Mouse (Mus musculus): ENCODE results near the gene Ddx58. TPM values are rescaled to one million over a fixed set of nuclear protein-coding genes. Genes with fewer than 3 reads are reported as not detected.

Ddx58 gene
- polyA plus RNA-seq, 1 experiment = 2.8 TPM

DNA sequence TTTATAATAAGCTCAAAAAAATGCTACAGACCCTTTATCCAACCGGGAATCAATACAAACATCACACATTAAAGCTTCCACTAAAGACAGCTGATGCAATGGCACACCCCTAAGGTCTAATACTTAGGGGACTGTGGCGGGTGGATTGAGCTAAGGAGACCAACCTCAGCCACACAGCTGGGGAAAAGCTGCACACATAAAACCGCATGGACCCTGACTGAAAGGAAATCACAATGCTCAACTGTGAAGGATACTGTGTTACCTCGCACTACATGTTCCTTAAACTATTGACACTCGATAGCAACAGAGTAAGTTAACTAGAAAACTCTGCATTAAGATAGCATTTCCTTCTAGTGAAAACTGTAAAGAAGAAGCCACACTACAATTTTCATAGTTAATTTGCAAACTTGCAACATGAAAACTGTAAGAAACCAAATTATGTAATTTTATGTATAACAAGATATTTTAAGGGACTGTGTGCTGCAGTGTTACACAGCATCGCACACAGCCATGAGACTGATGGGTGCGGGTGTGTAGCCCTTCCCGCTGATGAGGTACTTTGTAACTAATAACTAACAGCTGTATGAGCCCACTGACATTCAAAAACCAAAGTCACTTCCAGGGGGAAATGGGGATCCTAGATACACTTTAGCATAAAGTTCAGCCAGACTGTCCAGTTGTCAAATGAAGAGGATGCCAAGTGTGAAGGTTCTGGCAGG is 14.9 kb upstream of the Ddx58 start:
- DNase-seq (ENCODE audit: low read depth) = no peak
- TF ChIP-seq POLR2A (IDR thresholded peaks at IDR 0.05; ENCODE audit: borderline replicate concordance, extremely low read depth, insufficient read depth, insufficient read length, poor library complexity, severe bottlenecking) (no peak), CTCF (IDR thresholded peaks at IDR 0.05; ENCODE audit: borderline replicate concordance, extremely low read depth, insufficient read depth, insufficient read length) (no peak)

DNA sequence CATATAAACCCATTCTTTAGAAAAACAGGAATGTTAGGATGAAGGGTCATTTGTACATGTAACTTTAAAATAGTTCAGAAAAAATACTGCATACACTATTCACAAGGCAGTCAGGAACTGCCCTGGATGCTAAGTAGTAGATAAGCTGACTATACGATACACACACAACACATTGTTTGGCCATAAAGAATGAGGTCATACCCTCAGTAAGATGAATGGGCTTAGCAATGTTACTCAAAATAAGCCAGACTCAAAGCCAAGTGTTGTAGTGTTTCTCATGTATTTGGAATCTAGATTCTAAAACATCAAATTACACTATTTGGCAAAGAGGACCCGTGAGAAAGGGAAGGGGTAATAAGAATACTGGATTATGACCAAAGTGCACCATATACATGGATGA is 14.1 kb upstream of the Ddx58 start:
- no peak for DNase-seq (ENCODE audit: low read depth)
- TF ChIP-seq CTCF (IDR thresholded peaks at IDR 0.05; ENCODE audit: borderline replicate concordance, extremely low read depth, insufficient read depth, insufficient read length) = no peak
- TF ChIP-seq POLR2A (IDR thresholded peaks at IDR 0.05; ENCODE audit: borderline replicate concordance, extremely low read depth, insufficient read depth, insufficient read length, poor library complexity, severe bottlenecking) = no peak

DNA sequence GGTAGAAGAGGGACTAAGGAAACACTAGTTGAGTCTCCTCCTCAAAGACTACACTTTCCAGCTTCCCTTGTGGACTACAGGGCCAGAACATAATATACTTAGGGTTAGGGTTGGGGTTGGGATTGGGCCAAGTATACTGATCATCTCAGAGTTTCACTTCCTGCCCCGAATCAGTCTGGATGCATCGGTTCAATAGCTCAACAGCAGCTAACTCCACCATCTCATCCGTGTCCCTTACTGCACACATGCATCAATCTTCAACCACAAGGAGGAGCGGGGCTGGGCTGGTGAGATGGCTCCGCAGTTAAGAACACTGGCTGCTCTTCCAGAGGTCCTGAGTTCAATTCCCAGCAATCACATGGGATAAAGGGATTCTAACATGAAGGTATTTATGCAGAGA is 11.4 kb upstream of the Ddx58 start:
- no peak for DNase-seq (ENCODE audit: low read depth)
- TF ChIP-seq POLR2A (IDR thresholded peaks at IDR 0.05; ENCODE audit: borderline replicate concordance, extremely low read depth, insufficient read depth, insufficient read length, poor library complexity, severe bottlenecking) (no peak), CTCF (IDR thresholded peaks at IDR 0.05; ENCODE audit: borderline replicate concordance, extremely low read depth, insufficient read depth, insufficient read length) (no peak)

DNA sequence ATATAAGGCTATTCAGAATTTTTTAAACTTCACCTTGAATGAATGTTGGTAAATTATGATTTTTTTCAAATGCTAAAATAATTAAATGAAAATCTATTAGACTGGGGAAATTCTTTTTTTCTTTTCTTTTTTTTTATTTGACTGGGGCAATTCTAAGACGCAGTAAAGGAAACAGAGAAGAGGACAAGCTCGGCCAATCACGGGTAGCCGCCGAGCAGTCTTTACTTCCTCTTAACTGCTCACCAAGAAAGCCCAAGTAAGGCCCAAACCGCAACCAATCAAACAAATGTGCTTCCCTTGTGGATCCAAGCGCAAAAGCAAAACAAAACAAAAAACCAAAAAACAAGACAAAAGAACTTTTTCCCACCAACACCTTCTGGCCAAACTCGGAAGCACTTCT is 4.4 kb upstream of the Ddx58 start:
- no peak for DNase-seq (ENCODE audit: low read depth)
- TF ChIP-seq CTCF (IDR thresholded peaks at IDR 0.05; ENCODE audit: borderline replicate concordance, extremely low read depth, insufficient read depth, insufficient read length) (no peak), POLR2A (IDR thresholded peaks at IDR 0.05; ENCODE audit: borderline replicate concordance, extremely low read depth, insufficient read depth, insufficient read length, poor library complexity, severe bottlenecking) (no peak)

DNA sequence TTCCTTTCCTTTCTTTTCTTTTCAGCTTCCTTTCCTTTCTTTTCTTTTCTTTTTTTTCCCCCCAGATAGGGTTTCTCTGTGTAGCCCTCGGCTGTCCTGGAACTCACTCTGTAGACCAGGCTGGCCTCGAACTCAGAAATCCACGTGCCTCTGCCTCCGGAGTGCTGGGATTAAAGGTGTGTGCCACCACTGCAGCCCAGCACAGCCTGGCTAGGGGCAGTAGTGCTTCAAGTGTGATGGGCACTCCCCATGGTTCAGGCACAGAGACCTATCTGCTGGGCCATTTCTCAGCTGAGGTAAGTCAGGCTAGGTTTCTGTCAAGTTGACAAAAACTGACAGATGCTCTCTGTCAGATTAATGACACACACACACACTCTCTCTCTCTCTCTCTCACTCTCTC is 3.4 kb upstream of the Ddx58 start:
- TF ChIP-seq CTCF (IDR thresholded peaks at IDR 0.05; ENCODE audit: borderline replicate concordance, extremely low read depth, insufficient read depth, insufficient read length) (no peak), POLR2A (IDR thresholded peaks at IDR 0.05; ENCODE audit: borderline replicate concordance, extremely low read depth, insufficient read depth, insufficient read length, poor library complexity, severe bottlenecking) (no peak)
- DNase-seq (ENCODE audit: low read depth) = no peak

DNA sequence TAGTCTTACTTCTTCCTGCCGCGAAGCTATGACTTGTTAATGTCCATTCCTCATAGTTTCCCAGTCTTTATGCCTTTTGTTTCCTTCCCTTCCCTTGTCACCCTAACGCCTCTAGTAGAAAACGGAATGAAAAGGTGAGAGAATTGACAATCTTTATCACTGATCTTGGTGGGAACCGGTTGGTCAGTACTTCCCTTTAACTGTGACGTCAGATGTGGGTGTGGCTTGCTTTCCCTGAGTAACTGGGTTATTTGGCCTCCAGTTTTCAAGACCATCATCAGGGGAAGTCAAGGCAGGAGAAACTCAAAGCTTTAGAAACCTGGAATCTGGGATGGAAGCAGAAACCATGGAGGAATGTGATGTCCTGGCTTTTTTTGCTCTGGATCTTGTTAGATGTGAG is 2.3 kb upstream of the Ddx58 start:
- TF ChIP-seq POLR2A (IDR thresholded peaks at IDR 0.05; ENCODE audit: borderline replicate concordance, extremely low read depth, insufficient read depth, insufficient read length, poor library complexity, severe bottlenecking) (no peak), CTCF (IDR thresholded peaks at IDR 0.05; ENCODE audit: borderline replicate concordance, extremely low read depth, insufficient read depth, insufficient read length) (no peak)
- no peak for DNase-seq (ENCODE audit: low read depth)

DNA sequence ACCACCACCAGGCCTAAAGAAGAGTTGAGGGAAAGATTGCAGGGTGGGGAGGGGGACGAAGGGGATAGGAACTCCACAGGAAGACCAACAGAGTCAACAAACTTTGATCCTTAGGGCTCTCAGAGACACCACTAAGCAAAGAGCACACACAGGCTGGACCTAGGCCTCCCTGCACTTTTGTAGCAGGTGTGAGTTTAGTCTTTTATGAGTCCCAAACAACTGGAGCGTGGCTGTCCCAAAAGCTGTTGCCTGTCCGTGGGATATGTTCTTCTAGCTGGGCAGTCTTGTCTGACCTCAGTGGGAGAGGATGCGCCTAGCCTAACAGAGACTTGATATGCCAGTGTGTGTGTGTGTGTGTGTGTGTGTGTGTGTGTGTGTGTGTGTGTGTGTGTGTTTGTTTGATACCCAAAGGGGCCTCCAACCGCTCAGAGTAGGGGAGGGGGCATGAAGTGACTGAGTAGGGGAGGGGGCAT is 680 bp upstream of the Ddx58 start:
- no peak for TF ChIP-seq POLR2A (IDR thresholded peaks at IDR 0.05; ENCODE audit: borderline replicate concordance, extremely low read depth, insufficient read depth, insufficient read length, poor library complexity, severe bottlenecking)
- TF ChIP-seq CTCF (IDR thresholded peaks at IDR 0.05; ENCODE audit: borderline replicate concordance, extremely low read depth, insufficient read depth, insufficient read length) = no peak

DNA sequence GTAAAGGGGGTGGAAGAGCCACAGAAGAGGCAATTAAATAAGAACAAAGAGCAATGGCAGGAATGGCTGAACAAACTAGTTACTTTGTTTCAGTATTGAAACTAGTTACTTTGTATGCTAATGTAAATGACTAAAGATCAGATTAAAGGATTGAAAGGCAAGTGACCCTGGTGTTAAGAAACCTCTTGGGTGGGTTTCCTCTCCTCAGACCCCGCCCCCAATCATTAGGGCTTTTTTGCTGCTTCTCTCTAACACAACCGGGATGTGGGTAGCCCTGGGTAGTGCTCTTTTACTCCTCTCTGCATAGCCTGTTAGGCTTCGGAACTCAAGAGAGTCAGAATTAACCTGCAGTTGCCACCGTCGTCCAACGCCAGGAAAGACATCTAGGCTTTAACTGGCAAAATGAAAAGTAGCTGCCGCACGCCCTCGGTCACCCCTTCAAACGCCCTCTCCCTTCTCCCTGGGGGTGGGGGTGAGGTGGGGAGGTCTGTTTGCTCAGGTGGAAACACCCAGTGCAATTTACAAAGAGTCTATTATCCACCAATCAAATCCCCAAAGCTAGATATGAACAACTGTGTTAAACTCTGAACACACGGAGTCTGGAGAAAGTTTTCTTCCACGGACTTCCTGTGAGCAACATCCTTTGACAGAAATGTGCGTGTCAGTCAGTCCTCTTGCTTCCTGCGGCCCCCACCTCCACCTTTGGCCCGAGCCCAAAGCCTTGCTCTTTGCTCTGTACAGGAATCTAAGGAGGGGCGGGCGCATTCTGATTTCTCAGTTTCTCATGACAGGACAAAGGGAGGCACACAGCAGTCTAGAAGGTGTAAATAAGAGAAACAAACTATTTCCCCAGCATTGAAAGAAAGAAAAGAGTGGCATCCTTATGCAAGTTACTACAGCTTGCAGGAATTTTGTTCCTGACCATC is 882 bp downstream of the Ddx58 start:
- DNase-seq (ENCODE audit: low read depth) = peak; percentile 51
- TF ChIP-seq CTCF (IDR thresholded peaks at IDR 0.05; ENCODE audit: borderline replicate concordance, extremely low read depth, insufficient read depth, insufficient read length) = no peak
- no peak for TF ChIP-seq POLR2A (IDR thresholded peaks at IDR 0.05; ENCODE audit: borderline replicate concordance, extremely low read depth, insufficient read depth, insufficient read length, poor library complexity, severe bottlenecking)

More for the DNA sequence above, 680 bp upstream of the Ddx58 start:
- DNase-seq (ENCODE audit: low read depth) = no peak

DNA sequence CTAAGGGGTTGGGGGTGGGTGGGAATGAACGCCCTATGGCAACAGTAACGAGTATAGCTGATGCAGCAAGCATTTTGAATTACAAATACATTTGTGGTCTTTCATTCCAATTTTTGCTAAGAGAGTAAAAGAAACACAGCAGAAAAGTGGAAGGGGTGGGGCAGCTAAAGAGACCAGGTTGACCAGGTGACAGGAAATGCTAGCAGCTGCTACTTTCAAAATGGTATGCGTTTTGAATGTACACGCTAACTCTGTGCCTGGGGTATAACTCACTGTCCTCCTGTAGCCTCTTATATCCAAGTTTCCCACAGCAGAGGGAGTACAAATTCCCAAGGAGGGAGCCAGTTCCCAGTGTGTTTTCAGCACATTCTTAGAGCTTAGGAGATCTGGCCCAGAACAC is 2.8 kb downstream of the Ddx58 start:
- TF ChIP-seq CTCF (IDR thresholded peaks at IDR 0.05; ENCODE audit: borderline replicate concordance, extremely low read depth, insufficient read depth, insufficient read length) = no peak
- no peak for TF ChIP-seq POLR2A (IDR thresholded peaks at IDR 0.05; ENCODE audit: borderline replicate concordance, extremely low read depth, insufficient read depth, insufficient read length, poor library complexity, severe bottlenecking)

DNA sequence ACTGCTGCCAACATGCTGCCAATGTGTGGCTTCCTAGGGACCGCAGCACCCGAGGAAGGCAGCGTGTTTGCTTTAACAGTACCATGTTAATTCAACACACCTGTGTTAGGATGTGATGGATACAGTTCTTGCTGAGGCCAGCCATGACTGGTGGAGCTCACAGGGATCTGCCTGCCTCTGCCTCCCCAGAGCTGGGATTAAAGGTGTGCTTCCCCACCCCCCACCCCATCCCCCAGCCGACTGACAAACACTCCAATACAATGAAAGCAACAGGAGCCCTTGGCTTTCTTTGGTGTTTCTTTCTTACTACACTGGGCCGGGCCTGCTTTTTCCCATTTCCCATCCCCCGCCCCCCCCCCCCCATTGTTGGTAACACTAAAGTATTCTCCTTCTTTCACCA is 5.4 kb downstream of the Ddx58 start:
- no peak for DNase-seq (ENCODE audit: low read depth)
- no peak for TF ChIP-seq POLR2A (IDR thresholded peaks at IDR 0.05; ENCODE audit: borderline replicate concordance, extremely low read depth, insufficient read depth, insufficient read length, poor library complexity, severe bottlenecking)
- no peak for TF ChIP-seq CTCF (IDR thresholded peaks at IDR 0.05; ENCODE audit: borderline replicate concordance, extremely low read depth, insufficient read depth, insufficient read length)

More for the DNA sequence above, 2.8 kb downstream of the Ddx58 start:
- no peak for DNase-seq (ENCODE audit: low read depth)

DNA sequence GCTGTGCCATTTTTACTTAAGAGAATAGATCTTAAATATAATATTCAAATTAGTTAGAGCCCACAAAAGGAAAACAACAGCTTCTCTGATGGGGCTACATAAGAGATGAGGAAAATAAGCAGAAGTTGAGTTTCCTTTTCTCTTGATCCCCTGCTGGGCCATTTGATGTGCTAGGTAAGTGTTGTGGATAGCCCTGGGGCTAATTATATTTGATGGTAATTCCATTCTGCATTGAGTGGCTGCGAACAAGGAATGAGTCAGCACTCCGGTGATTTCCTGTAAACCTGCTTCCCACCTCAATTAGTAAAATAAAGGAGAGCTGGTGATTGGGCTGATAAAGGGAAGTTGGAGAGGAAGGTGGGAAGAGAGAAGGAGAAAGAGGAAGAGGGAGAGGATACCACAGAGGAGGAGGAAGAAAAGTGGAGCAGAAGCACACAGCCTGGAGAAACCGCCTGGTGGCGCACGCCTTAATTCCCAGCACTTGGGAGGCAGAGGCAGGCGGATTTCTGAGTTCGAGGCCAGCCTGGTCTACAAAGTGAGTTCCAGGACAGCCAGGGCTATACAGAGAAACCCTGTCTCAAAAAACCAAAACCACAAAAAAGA is 6.5 kb downstream of the Ddx58 start:
- TF ChIP-seq CTCF (IDR thresholded peaks at IDR 0.05; ENCODE audit: borderline replicate concordance, extremely low read depth, insufficient read depth, insufficient read length) = no peak
- no peak for TF ChIP-seq POLR2A (IDR thresholded peaks at IDR 0.05; ENCODE audit: borderline replicate concordance, extremely low read depth, insufficient read depth, insufficient read length, poor library complexity, severe bottlenecking)
- no peak for DNase-seq (ENCODE audit: low read depth)
